Mouse (Mus musculus) CH12.LX (cell line): ENCODE measurements around the gene Iqch.

ENCODE experiments used
- CTCF ChIP-seq, 2 experiments: IDR thresholded peaks in 1 of 2; conservative IDR thresholded peaks in 1 of 2; 2 replicates each; pipeline ENCODE4 v1.5.1; 2011 to 2012; ENCODE audit warnings: low read depth in 2 of 2, low read length in 2 of 2, improper control_type of control experiment in 1 of 2, inconsistent platforms in 1 of 2, mild to moderate bottlenecking in 1 of 2, moderate library complexity in 1 of 2
- MXI1 ChIP-seq: IDR thresholded peaks from 2 replicates; pipeline ENCODE4 v1.6.1; 2011; ENCODE audit warnings: mild to moderate bottlenecking, low read depth, low read length, improper control_type of control experiment
- POLR2A ChIP-seq: IDR thresholded peaks from 2 replicates; pipeline ENCODE4 v1.6.1; 2011; ENCODE audit warnings: low read depth, mild to moderate bottlenecking, improper control_type of control experiment, low read length
- RAD21 ChIP-seq: IDR thresholded peaks from 2 replicates; pipeline ENCODE4 v1.6.1; 2011; ENCODE audit warnings: low read depth, mild to moderate bottlenecking, low read length, improper control_type of control experiment, moderate library complexity
- TBP ChIP-seq: conservative IDR thresholded peaks from 2 replicates; pipeline ENCODE4 v1.6.1; 2011; ENCODE audit warnings: low read depth, low read length, improper control_type of control experiment
- ZKSCAN1 ChIP-seq: IDR thresholded peaks from 2 replicates; pipeline ENCODE4 v1.6.1; 2012; ENCODE audit warnings: low read depth, inconsistent platforms, low read length, improper control_type of control experiment, borderline replicate concordance

GRCm38 (mm10) chr9:63378174-63378573, 224.1 kb downstream of the Iqch start:
- TF ChIP-seq POLR2A (no peak), ZKSCAN1 (no peak), MXI1 (no peak), CTCF (conservative IDR thresholded peaks at IDR 0.05 in 1 of 2, IDR thresholded peaks at IDR 0.05 in 1 of 2; ENCODE audit: low read depth in 2 of 2, low read length in 2 of 2) (no peak), RAD21 (no peak), TBP (no peak)
